8 mouse cellular contexts compared by ENCODE assay signal in genomic region chr16:45742615-45743476, GRCm38 (mm10). TPM values are rescaled to one million over a fixed set of nuclear protein-coding genes. Genes with fewer than 3 reads are reported as not detected.
DNase-seq lines count a peak whose midpoint lies in the region; ATAC-seq and TF ChIP-seq lines count a peak whose summit lies in the region.

TSS of gene Abhd10 (minus strand) at chr16:45742955.

- DNase-seq in A20 (ENCODE audit: low read depth, low spot score) (peak; percentile 94), liver (peak; percentile 98)
- DNase-seq in heart, adult 9 months (ENCODE audit: low spot score in 2 of 2): peak; percentile 95 to 96
- peak; percentile 94 to 97 for DNase-seq in spleen, postnatal 4 days (ENCODE audit: low spot score in 2 of 2)

- H3K9me3 ChIP-seq in kidney, embryonic 15.5 days (replicated peaks): no peaks in the 10 kb centered on the region

- peak; percentile 86; the same call in 1 of the 2 replicates for TF ChIP-seq POLR2A in bone marrow macrophage, adult 2 months (IDR thresholded peaks at IDR 0.05; ENCODE audit: borderline replicate concordance, low read depth, low read length)
- TF ChIP-seq POLR2A in embryonic fibroblast, embryonic 13.5 days (IDR thresholded peaks at IDR 0.05; ENCODE audit: low read depth, low read length): peak; percentile 75

- H3K27me3 ChIP-seq in kidney, embryonic 15.5 days: no peaks in the 10 kb centered on the region

- peaks cover 29% of the 10 kb centered on the region for H3K36me3 ChIP-seq in kidney, embryonic 15.5 days

- under 1% methylated on average over 51 of the region's 51 CpGs for WGBS in kidney, embryonic 15.5 days

- H3K9ac ChIP-seq in kidney, embryonic 15.5 days: peak within 1 kb of the TSS; percentile 95

- peak within 1 kb of the TSS; percentile 69 for H3K27ac ChIP-seq in bone marrow macrophage, adult 2 months (ENCODE audit: insufficient read depth, low read depth, low read length)
- peak within 1 kb of the TSS; percentile 69 for H3K27ac ChIP-seq in embryonic fibroblast, embryonic 13.5 days (ENCODE audit: insufficient read depth, low read length)
- peak within 1 kb of the TSS; percentile 97 for H3K27ac ChIP-seq in kidney, embryonic 15.5 days

- peak; percentile 98 for ATAC-seq in kidney, embryonic 15.5 days (replicated peaks; ENCODE audit: low FRiP score)
- ATAC-seq in monocyte, adult 5-6 weeks (replicated peaks; ENCODE audit: insufficient number of reproducible peaks, low FRiP score, low TSS enrichment, poor library complexity, severe bottlenecking): peak; percentile 79

- H3K4me2 ChIP-seq in kidney, embryonic 15.5 days: peak within 1 kb of the TSS; percentile 66

- TF ChIP-seq CTCF in bone marrow macrophage, adult 2 months (IDR thresholded peaks at IDR 0.05; ENCODE audit: low read depth, low read length): no peak
- no peak for TF ChIP-seq CTCF in embryonic fibroblast, embryonic 13.5 days (IDR thresholded peaks at IDR 0.05; ENCODE audit: borderline replicate concordance, insufficient read depth, low read length)

- peak within 1 kb of the TSS; percentile 97 for H3K4me3 ChIP-seq in bone marrow macrophage, adult 2 months (ENCODE audit: insufficient read depth, low read length)
- peak within 1 kb of the TSS; percentile 66 for H3K4me3 ChIP-seq in embryonic fibroblast, embryonic 13.5 days (ENCODE audit: insufficient read depth, low read length)
- peak within 1 kb of the TSS; percentile 86 for H3K4me3 ChIP-seq in kidney, embryonic 15.5 days (replicated peaks)

- peaks cover 22% of the 10 kb centered on the region for H3K4me1 ChIP-seq in bone marrow macrophage, adult 2 months (ENCODE audit: control insufficient read depth, insufficient read depth, low read length)
- H3K4me1 ChIP-seq in embryonic fibroblast, embryonic 13.5 days (ENCODE audit: control insufficient read depth, insufficient read depth, low read length): no peaks in the 10 kb centered on the region
- peaks cover 18% of the 10 kb centered on the region for H3K4me1 ChIP-seq in kidney, embryonic 15.5 days

RNA-seq across cellular contexts. Expression of gene Abhd10, which starts in this region (rescaled TPM):
- polyA plus RNA-seq in bone marrow macrophage, adult 2 months (2012; ENCODE audit: insufficient read depth, insufficient read length, missing spikeins): 15.8 and 17.2 TPM in 2 replicates
- polyA plus RNA-seq in embryonic fibroblast, embryonic 13.5 days (2011; ENCODE audit: insufficient read length, low read depth, missing spikeins): 19.2 and 25.2 TPM in 2 replicates
- polyA plus RNA-seq in kidney, embryonic 15.5 days (2015; fragmentation: Nextera tagmentation; extraction: Ambion mirVana): 36.9 and 39.3 TPM in 2 replicates
- total RNA-seq in monocyte, adult 5-6 weeks (2017): 19.0 to 34.7 TPM (median 24.2 TPM) in 3 replicates

Comparison
In these comparisons a context has a peak if more than half of its experiments do, and no peak if none do; other contexts are left out.
1. Peak in every context shown above with its lines: DNase-seq, ATAC-seq, H3K4me3 ChIP-seq and H3K27ac ChIP-seq.